Mouse (Mus musculus): ENCODE measurements around the gene Stk39.

Gene Stk39

GRCm38 (mm10) chr2:68296743-68297142 is 175.3 kb downstream of the Stk39 start:
- DNase-seq (ENCODE audit: extremely low read depth, low read depth, low spot score) = no peak

GRCm38 (mm10) chr2:68292539-68293320 is 179.3 kb downstream of the Stk39 start:
- no peak for DNase-seq (ENCODE audit: extremely low read depth, low read depth, low spot score)

- no peak for DNase-seq (ENCODE audit: extremely low read depth, low read depth, low spot score)
Measured at GRCm38 (mm10) chr2:68291895-68292294, 180.2 kb downstream of the Stk39 start.

GRCm38 (mm10) chr2:68289961-68290360 is 182.1 kb downstream of the Stk39 start:
- DNase-seq (ENCODE audit: extremely low read depth, low read depth, low spot score) = no peak

- DNase-seq (ENCODE audit: extremely low read depth, low read depth, low spot score) = no peak
Measured at GRCm38 (mm10) chr2:68289177-68289576, 182.9 kb downstream of the Stk39 start.

GRCm38 (mm10) chr2:68288106-68288505 is 184.0 kb downstream of the Stk39 start:
- no peak for DNase-seq (ENCODE audit: extremely low read depth, low read depth, low spot score)

- DNase-seq (ENCODE audit: extremely low read depth, low read depth, low spot score) = no peak
Measured at GRCm38 (mm10) chr2:68284391-68284790, 187.7 kb downstream of the Stk39 start.

GRCm38 (mm10) chr2:68283021-68283548 is 189.0 kb downstream of the Stk39 start:
- DNase-seq (ENCODE audit: extremely low read depth, low read depth, low spot score) = no peak

- no peak for DNase-seq (ENCODE audit: extremely low read depth, low read depth, low spot score)
Measured at GRCm38 (mm10) chr2:68281575-68281974, 190.5 kb downstream of the Stk39 start.

- no peak for DNase-seq (ENCODE audit: extremely low read depth, low read depth, low spot score)
Measured at GRCm38 (mm10) chr2:68271301-68271700, 200.8 kb downstream of the Stk39 start.

- DNase-seq (ENCODE audit: extremely low read depth, low read depth, low spot score) = no peak
Measured at GRCm38 (mm10) chr2:68270836-68271235, 201.2 kb downstream of the Stk39 start.

- DNase-seq (ENCODE audit: extremely low read depth, low read depth, low spot score) = no peak
Measured at GRCm38 (mm10) chr2:68269646-68270045, 202.4 kb downstream of the Stk39 start.

GRCm38 (mm10) chr2:68264826-68265225 is 207.2 kb downstream of the Stk39 start:
- DNase-seq (ENCODE audit: extremely low read depth, low read depth, low spot score) = no peak

- no peak for DNase-seq (ENCODE audit: extremely low read depth, low read depth, low spot score)
Measured at GRCm38 (mm10) chr2:68260911-68261310, 211.2 kb downstream of the Stk39 start.

- DNase-seq (ENCODE audit: extremely low read depth, low read depth, low spot score) = no peak
Measured at GRCm38 (mm10) chr2:68257571-68257970, 214.5 kb downstream of the Stk39 start.

GRCm38 (mm10) chr2:68256472-68256871 is 215.6 kb downstream of the Stk39 start:
- no peak for DNase-seq (ENCODE audit: extremely low read depth, low read depth, low spot score)

GRCm38 (mm10) chr2:68254756-68255155 is 217.3 kb downstream of the Stk39 start:
- DNase-seq (ENCODE audit: extremely low read depth, low read depth, low spot score) = no peak

GRCm38 (mm10) chr2:68253222-68253621 is 218.8 kb downstream of the Stk39 start:
- DNase-seq (ENCODE audit: extremely low read depth, low read depth, low spot score) = no peak

- no peak for DNase-seq (ENCODE audit: extremely low read depth, low read depth, low spot score)
Measured at GRCm38 (mm10) chr2:68252048-68252758, 219.9 kb downstream of the Stk39 start.

- no peak for DNase-seq (ENCODE audit: extremely low read depth, low read depth, low spot score)
Measured at GRCm38 (mm10) chr2:68250897-68251296, 221.2 kb downstream of the Stk39 start.

- DNase-seq (ENCODE audit: extremely low read depth, low read depth, low spot score) = no peak
Measured at GRCm38 (mm10) chr2:68249855-68250424, 222.1 kb downstream of the Stk39 start.

GRCm38 (mm10) chr2:68246284-68246683 is 225.8 kb downstream of the Stk39 start:
- DNase-seq (ENCODE audit: extremely low read depth, low read depth, low spot score) = no peak
